Mouse (Mus musculus): ENCODE data around the gene Gnb1l. TPM values are rescaled to one million over a fixed set of nuclear protein-coding genes. Genes with fewer than 3 reads are reported as not detected.

The Gnb1l gene
- total and polyA plus RNA-seq, 2 experiments from 2014 or later = 9.6 to 18.0 TPM

- Histone ChIP-seq H3K27me3 (ENCODE audit: insufficient read depth, low read length) (no peaks in the 10 kb centered on the region), H3K4me1 (ENCODE audit: insufficient read depth, low read length) (no peaks in the 10 kb centered on the region), H3K4me2 (ENCODE audit: low read depth, low read length) (no peak overlapping the region), H3K9me3 (ENCODE audit: low read length) (no peaks in the 10 kb centered on the region), H3K36me3 (ENCODE audit: insufficient read depth, low read length) (no peaks in the 10 kb centered on the region), H3K4me3 (ENCODE audit: low read length) (no peak overlapping the region), H3K9ac (replicated peaks; ENCODE audit: low read length) (no peak overlapping the region), H3K27ac (no peak overlapping the region)
- no peak for DNase-seq (ENCODE audit: low spot score)
- 73% methylated on average over 17 of the region's 17 CpGs for WGBS
- ATAC-seq = no peak
- TF ChIP-seq CTCF (IDR thresholded peaks at IDR 0.05; ENCODE audit: low read depth) = no peak
Observed at GRCm38 (mm10) chr16:18555235-18555935, 56.9 kb downstream of the Gnb1l start.

- H3K9ac ChIP-seq (replicated peaks; ENCODE audit: low read length) = no peak overlapping the region
- ATAC-seq (no peak), DNase-seq (ENCODE audit: low spot score) (no peak)
- H3K9me3 ChIP-seq (ENCODE audit: low read length) = no peaks in the 10 kb centered on the region
- 83% methylated on average over 3 of the region's 3 CpGs for WGBS
- no peak for TF ChIP-seq CTCF (IDR thresholded peaks at IDR 0.05; ENCODE audit: low read depth)
- no peaks in the 10 kb centered on the region for H3K27me3 ChIP-seq (ENCODE audit: insufficient read depth, low read length)
- H3K4me3 ChIP-seq (ENCODE audit: low read length) = no peak overlapping the region
- H3K4me2 ChIP-seq (ENCODE audit: low read depth, low read length) = no peak overlapping the region
- no peak overlapping the region for H3K27ac ChIP-seq
- no peaks in the 10 kb centered on the region for H3K36me3 ChIP-seq (ENCODE audit: insufficient read depth, low read length)
- H3K4me1 ChIP-seq (ENCODE audit: insufficient read depth, low read length) = no peaks in the 10 kb centered on the region
Observed at GRCm38 (mm10) chr16:18556461-18556860, 57.9 kb downstream of the Gnb1l start.

- Histone ChIP-seq H3K4me2 (ENCODE audit: low read depth, low read length) (no peak overlapping the region), H3K27ac (no peak overlapping the region), H3K9ac (replicated peaks; ENCODE audit: low read length) (no peak overlapping the region), H3K4me1 (ENCODE audit: insufficient read depth, low read length) (no peaks in the 10 kb centered on the region), H3K27me3 (ENCODE audit: insufficient read depth, low read length) (no peaks in the 10 kb centered on the region), H3K9me3 (ENCODE audit: low read length) (no peaks in the 10 kb centered on the region), H3K4me3 (ENCODE audit: low read length) (no peak overlapping the region), H3K36me3 (ENCODE audit: insufficient read depth, low read length) (no peaks in the 10 kb centered on the region)
- 70% methylated on average over 2 of the region's 2 CpGs for WGBS
- DNase-seq (ENCODE audit: low spot score) (no peak), ATAC-seq (no peak)
- no peak for TF ChIP-seq CTCF (IDR thresholded peaks at IDR 0.05; ENCODE audit: low read depth)
Observed at GRCm38 (mm10) chr16:18564472-18564871, 66.0 kb downstream of the Gnb1l start.

- Histone ChIP-seq H3K4me3 (ENCODE audit: low read length) (no peak overlapping the region), H3K9me3 (ENCODE audit: low read length) (no peaks in the 10 kb centered on the region), H3K27me3 (ENCODE audit: insufficient read depth, low read length) (no peaks in the 10 kb centered on the region), H3K27ac (no peak overlapping the region), H3K36me3 (ENCODE audit: insufficient read depth, low read length) (no peaks in the 10 kb centered on the region), H3K4me2 (ENCODE audit: low read depth, low read length) (no peak overlapping the region), H3K9ac (replicated peaks; ENCODE audit: low read length) (no peak overlapping the region), H3K4me1 (ENCODE audit: insufficient read depth, low read length) (no peaks in the 10 kb centered on the region)
- 67% methylated on average over 7 of the region's 7 CpGs for WGBS
- no peak for ATAC-seq
- no peak for DNase-seq (ENCODE audit: low spot score)
- TF ChIP-seq CTCF (IDR thresholded peaks at IDR 0.05; ENCODE audit: low read depth) = no peak
Observed at GRCm38 (mm10) chr16:18568599-18568998, 70.1 kb downstream of the Gnb1l start.

- Histone ChIP-seq H3K9ac (replicated peaks; ENCODE audit: low read length) (no peak overlapping the region), H3K27me3 (ENCODE audit: insufficient read depth, low read length) (peaks cover under 1% of the 10 kb centered on the region; the same call in 1 of the 2 replicates), H3K4me3 (ENCODE audit: low read length) (no peak overlapping the region), H3K4me2 (ENCODE audit: low read depth, low read length) (no peak overlapping the region), H3K9me3 (ENCODE audit: low read length) (no peaks in the 10 kb centered on the region), H3K27ac (no peak overlapping the region), H3K36me3 (ENCODE audit: insufficient read depth, low read length) (no peaks in the 10 kb centered on the region), H3K4me1 (ENCODE audit: insufficient read depth, low read length) (no peaks in the 10 kb centered on the region)
- DNase-seq (ENCODE audit: low spot score) (no peak), ATAC-seq (no peak)
- WGBS = 69% methylated on average over 8 of the region's 8 CpGs
- no peak for TF ChIP-seq CTCF (IDR thresholded peaks at IDR 0.05; ENCODE audit: low read depth)
Observed at GRCm38 (mm10) chr16:18574196-18574595, 75.7 kb downstream of the Gnb1l start.

GRCm38 (mm10) chr16:18577071-18577470, 78.6 kb downstream of the Gnb1l start:
- Histone ChIP-seq H3K27me3 (ENCODE audit: insufficient read depth, low read length) (peaks cover 28% of the 10 kb centered on the region), H3K9me3 (ENCODE audit: low read length) (no peaks in the 10 kb centered on the region), H3K4me3 (ENCODE audit: low read length) (no peak overlapping the region), H3K4me2 (ENCODE audit: low read depth, low read length) (no peak overlapping the region), H3K4me1 (ENCODE audit: insufficient read depth, low read length) (no peaks in the 10 kb centered on the region), H3K9ac (replicated peaks; ENCODE audit: low read length) (no peak overlapping the region), H3K36me3 (ENCODE audit: insufficient read depth, low read length) (no peaks in the 10 kb centered on the region), H3K27ac (no peak overlapping the region)
- 38% methylated on average over 3 of the region's 3 CpGs for WGBS
- DNase-seq (ENCODE audit: low spot score) (no peak), ATAC-seq (no peak)
- TF ChIP-seq CTCF (IDR thresholded peaks at IDR 0.05; ENCODE audit: low read depth) = no peak

GRCm38 (mm10) chr16:18577599-18578160, 79.2 kb downstream of the Gnb1l start:
- DNase-seq (ENCODE audit: low spot score) (no peak), ATAC-seq (no peak)
- Histone ChIP-seq H3K4me1 (ENCODE audit: insufficient read depth, low read length) (no peaks in the 10 kb centered on the region), H3K4me2 (ENCODE audit: low read depth, low read length) (no peak overlapping the region), H3K27ac (no peak overlapping the region), H3K9me3 (ENCODE audit: low read length) (no peaks in the 10 kb centered on the region), H3K4me3 (ENCODE audit: low read length) (no peak overlapping the region), H3K36me3 (ENCODE audit: insufficient read depth, low read length) (no peaks in the 10 kb centered on the region), H3K27me3 (ENCODE audit: insufficient read depth, low read length) (peaks cover 34% of the 10 kb centered on the region), H3K9ac (replicated peaks; ENCODE audit: low read length) (no peak overlapping the region)
- TF ChIP-seq CTCF (IDR thresholded peaks at IDR 0.05; ENCODE audit: low read depth) = no peak
- 19% methylated on average over 5 of the region's 5 CpGs for WGBS
